Mouse (Mus musculus) liver, adult 2 months (tissue): Measurements from ENCODE around the gene Ptpn11.

ENCODE experiments used
- CTCF ChIP-seq: fragments of 200-500 bp; IDR thresholded peaks from 2 replicates; pipeline ENCODE4 v1.5.1; 2011; ENCODE audit warnings: low read depth, low read length, control low read depth
- POLR2A ChIP-seq: fragments of 200-500 bp; IDR thresholded peaks from 2 replicates; pipeline ENCODE4 v1.6.1; 2011; ENCODE audit warnings: low read length, control low read depth; ENCODE audit not compliant: insufficient read depth; ENCODE audit errors: extremely low read depth

GRCm38 (mm10) chr5:121190210-121190835 lies 874 bp downstream of the Ptpn11 start:
- no peak for TF ChIP-seq POLR2A
- no peak for TF ChIP-seq CTCF
